Mouse (Mus musculus) erythroblast, embryonic 14.5 days (primary cell): Measurements from ENCODE around the gene Arhgef16. TPM values are rescaled to one million over a fixed set of nuclear protein-coding genes. Genes with fewer than 3 reads are reported as not detected.

Experiments used
- H3K27me3 ChIP-seq: 2 replicates; pipeline ENCODE4 v1.6.1; 2012; ENCODE audit warnings: inconsistent platforms; ENCODE audit not compliant: control insufficient read depth
- H3K36me3 ChIP-seq: 2 replicates; pipeline ENCODE4 v1.6.1; 2012; ENCODE audit warnings: mild to moderate bottlenecking, inconsistent platforms; ENCODE audit not compliant: control insufficient read depth
- H3K4me1 ChIP-seq: 2 replicates; pipeline ENCODE4 v1.6.1; 2012; ENCODE audit warnings: inconsistent platforms; ENCODE audit not compliant: control insufficient read depth
- H3K4me3 ChIP-seq: replicated peaks from 2 replicates; pipeline ENCODE3; 2012; ENCODE audit warnings: moderate library complexity, mild to moderate bottlenecking, inconsistent platforms
- H3K9me3 ChIP-seq: 2 replicates; pipeline ENCODE4 v1.6.1; 2012; ENCODE audit warnings: low read length, inconsistent platforms, mixed read lengths; ENCODE audit not compliant: control insufficient read depth
- GATA1 ChIP-seq: IDR thresholded peaks from 2 replicates; pipeline ENCODE4 v1.6.1; 2012; ENCODE audit warnings: low read length, inconsistent platforms, mixed read lengths
- TAL1 ChIP-seq: IDR thresholded peaks from 3 replicates; pipeline ENCODE4 v1.6.1; 2012; ENCODE audit warnings: low read length, inconsistent platforms, mixed read lengths
- polyA plus RNA-seq: library from polyadenylated mRNA; stranded (reverse); fragments of >175 nt; gene quantifications from 2 replicates; pipeline ENCODE4 v1.2.3, GENCODE M21; 2012

Gene Arhgef16
- polyA plus RNA-seq, 1 experiment, result 0.02 TPM

GRCm38 (mm10) chr4:154237306-154237705, 64.2 kb downstream of the Arhgef16 start:
- no peak overlapping the region for H3K4me3 ChIP-seq
- H3K4me1 ChIP-seq, result no peaks in the 10 kb centered on the region
- TF ChIP-seq TAL1 (no peak), GATA1 (no peak)
- H3K36me3 ChIP-seq, result no peaks in the 10 kb centered on the region
- no peaks in the 10 kb centered on the region for H3K9me3 ChIP-seq
- 0 out of 2 replicates have a peak, but pooled peaks cover 3% of the 10 kb centered on the region for H3K27me3 ChIP-seq

- TF ChIP-seq TAL1, result no peak
- no peak for TF ChIP-seq GATA1
- no peaks in the 10 kb centered on the region for H3K9me3 ChIP-seq
Observed at GRCm38 (mm10) chr4:154236893-154237292, 64.6 kb downstream of the Arhgef16 start.

DNA sequence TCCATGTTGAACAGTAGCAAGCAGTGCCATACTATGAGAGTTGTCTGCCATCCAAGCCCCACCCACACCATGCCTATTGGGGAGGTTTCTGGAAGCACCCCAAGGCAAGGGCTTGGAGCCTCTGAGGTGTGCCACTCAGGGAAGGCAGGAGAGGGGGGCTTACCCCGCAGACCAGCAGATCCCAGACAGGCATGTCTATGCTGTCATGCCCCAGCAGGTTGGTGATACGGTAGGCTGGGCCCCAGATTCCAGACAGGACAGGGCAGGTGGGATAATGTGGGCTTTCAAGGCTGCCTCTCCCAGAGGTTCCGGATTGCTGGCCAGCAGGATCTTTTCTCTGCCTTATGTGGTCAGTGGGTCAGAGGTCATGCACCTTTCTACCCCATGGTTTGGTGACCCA, 65.5 kb downstream of the Arhgef16 start:
- Histone ChIP-seq H3K4me3 (no peak overlapping the region), H3K4me1 (no peaks in the 10 kb centered on the region), H3K36me3 (no peaks in the 10 kb centered on the region), H3K9me3 (no peaks in the 10 kb centered on the region), H3K27me3 (0 out of 2 replicates have a peak, but pooled peaks cover 3% of the 10 kb centered on the region)
- TF ChIP-seq TAL1, result no peak
- TF ChIP-seq GATA1, result no peak

More at GRCm38 (mm10) chr4:154236893-154237292, 64.6 kb downstream of the Arhgef16 start:
- Histone ChIP-seq H3K4me3 (no peak overlapping the region), H3K36me3 (no peaks in the 10 kb centered on the region), H3K4me1 (no peaks in the 10 kb centered on the region), H3K27me3 (0 out of 2 replicates have a peak, but pooled peaks cover 3% of the 10 kb centered on the region)

DNA sequence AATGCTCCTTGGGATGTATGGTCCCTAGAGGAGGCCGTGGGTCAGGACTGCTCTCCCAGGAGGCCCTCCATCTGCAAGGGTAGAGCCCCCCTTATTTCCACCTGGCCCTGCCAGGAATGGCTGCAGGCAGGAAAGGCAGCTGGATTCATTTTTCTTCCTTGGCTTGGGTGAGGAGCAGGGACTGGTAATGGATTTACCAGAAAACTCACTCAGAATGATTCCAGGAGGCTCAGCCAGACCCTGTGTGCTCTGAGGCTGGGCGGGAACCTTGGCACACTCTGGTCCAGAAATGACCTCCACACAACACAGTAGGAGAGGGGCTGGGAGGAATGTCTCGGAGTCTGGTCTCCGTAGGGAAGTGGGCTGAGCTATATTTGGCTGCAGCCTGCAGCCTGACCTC, 69.2 kb downstream of the Arhgef16 start:
- no peaks in the 10 kb centered on the region for H3K9me3 ChIP-seq
- no peaks in the 10 kb centered on the region for H3K36me3 ChIP-seq
- H3K4me3 ChIP-seq, result no peak overlapping the region
- TF ChIP-seq TAL1 (no peak), GATA1 (no peak)
- H3K27me3 ChIP-seq, result no peaks in the 10 kb centered on the region
- H3K4me1 ChIP-seq, result no peaks in the 10 kb centered on the region

DNA sequence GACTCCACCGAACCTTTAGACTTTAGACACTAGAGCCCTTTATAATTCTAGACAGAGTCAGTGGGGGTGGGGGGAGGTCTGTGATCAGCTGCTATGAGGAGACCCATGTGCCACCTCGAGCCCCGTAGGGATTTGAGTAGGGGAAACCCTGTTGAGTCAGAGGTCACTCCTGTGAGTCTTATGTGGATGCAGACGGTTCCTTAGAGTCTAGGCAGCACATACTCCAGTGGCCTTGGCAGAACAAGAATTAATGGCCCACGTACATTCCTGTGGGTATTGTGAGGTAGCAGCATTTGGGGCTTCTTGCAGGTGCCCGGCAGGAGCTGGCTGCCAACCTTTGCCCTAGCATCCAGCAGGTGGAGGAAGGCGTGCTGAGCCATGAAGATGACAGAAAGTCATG, 70.1 kb downstream of the Arhgef16 start:
- no peaks in the 10 kb centered on the region for H3K9me3 ChIP-seq
- no peaks in the 10 kb centered on the region for H3K27me3 ChIP-seq
- H3K36me3 ChIP-seq, result no peaks in the 10 kb centered on the region
- H3K4me1 ChIP-seq, result no peaks in the 10 kb centered on the region
- no peak overlapping the region for H3K4me3 ChIP-seq
- TF ChIP-seq GATA1 (no peak), TAL1 (no peak)

DNA sequence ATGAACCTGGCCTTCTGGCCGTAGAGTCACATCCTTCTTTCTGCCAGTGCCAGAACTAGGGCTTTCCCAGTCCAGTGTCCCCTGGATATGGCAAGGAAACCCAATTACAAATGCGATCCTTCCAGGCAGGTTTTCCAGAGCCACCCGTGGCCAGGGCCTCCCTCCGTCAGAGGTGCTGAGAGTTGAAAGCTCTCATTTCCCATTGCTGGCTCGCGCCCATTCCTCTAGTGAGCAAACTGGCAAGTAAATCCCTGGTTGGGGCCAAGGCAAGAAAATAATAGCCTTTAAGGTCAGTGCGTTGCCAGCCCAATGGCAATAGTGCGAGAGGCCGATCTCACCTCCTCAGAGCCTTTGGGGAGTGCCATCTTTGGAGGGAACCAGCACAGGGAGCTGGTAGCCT, 71.9 kb downstream of the Arhgef16 start:
- H3K4me1 ChIP-seq, result no peaks in the 10 kb centered on the region
- no peak overlapping the region for H3K4me3 ChIP-seq
- H3K9me3 ChIP-seq, result no peaks in the 10 kb centered on the region
- TF ChIP-seq TAL1, result no peak
- no peak for TF ChIP-seq GATA1
- no peaks in the 10 kb centered on the region for H3K27me3 ChIP-seq
- no peaks in the 10 kb centered on the region for H3K36me3 ChIP-seq

Other genes with a start within 250 kb of the Arhgef16 start
- gene Trp73, start 161.5 kb downstream of the Arhgef16 start, polyA plus RNA-seq, result 0.11 TPM in 1 of 2 replicates, not detected in the other
- gene Wrap73, start 159.3 kb downstream of the Arhgef16 start, polyA plus RNA-seq, result 1.4 and 1.9 TPM in 2 replicates
- 30.6 and 36.0 TPM in 2 replicates for gene Tprgl, start 141.0 kb downstream of the Arhgef16 start, polyA plus RNA-seq
- gene Megf6, start 130.9 kb downstream of the Arhgef16 start, polyA plus RNA-seq, result under 0.01 TPM in 1 of 2 replicates, not detected in the other
- gene B230104I21Rik, start 34.5 kb upstream of the Arhgef16 start, polyA plus RNA-seq, result not detected in 2 replicates